Mouse (Mus musculus) midbrain, embryonic 15.5 days (tissue): ENCODE measurements at regions not wholly inside any gene's neighbourhood (a gene's known extent, or its start where the extent isn't known, plus 50 kb on each side); places are given as distances from the start of the nearest gene placed in this dataset.

Experiments used
- ATAC-seq: fragments of 200-750 bp; cut with Nextera tagmentation; replicated peaks from 2 replicates; pipeline ENCODE4 v1.8.0; 2017; ENCODE audit warnings: moderate TSS enrichment
- H3K27ac ChIP-seq: fragments of 300-500 bp; sonication (generic); 2 replicates; pipeline ENCODE4 v1.5.1; 2015; ENCODE audit warnings: mild to moderate bottlenecking, inconsistent platforms
- H3K27me3 ChIP-seq: fragments of 300-500 bp; sonication (generic); replicated peaks from 2 replicates; pipeline ENCODE4 v1.6.1; 2015; ENCODE audit warnings: inconsistent platforms
- H3K36me3 ChIP-seq: fragments of 300-500 bp; sonication (generic); replicated peaks from 2 replicates; pipeline ENCODE4 v1.6.1; 2015; ENCODE audit warnings: inconsistent platforms
- H3K4me1 ChIP-seq: fragments of 300-500 bp; sonication (generic); 2 replicates; pipeline ENCODE4 v1.6.1; 2015; ENCODE audit warnings: inconsistent platforms
- H3K4me2 ChIP-seq: fragments of 300-500 bp; sonication (generic); 2 replicates; pipeline ENCODE4 v1.6.1; 2015; ENCODE audit warnings: inconsistent platforms, mild to moderate bottlenecking, moderate library complexity
- H3K4me3 ChIP-seq: fragments of 300-500 bp; sonication (generic); 2 replicates; pipeline ENCODE4 v1.5.1; 2015; ENCODE audit warnings: mild to moderate bottlenecking, inconsistent platforms
- H3K9ac ChIP-seq: fragments of 300-500 bp; sonication (generic); 2 replicates; pipeline ENCODE4 v1.6.1; 2015; ENCODE audit warnings: mild to moderate bottlenecking, inconsistent platforms
- H3K9me3 ChIP-seq: fragments of 300-500 bp; sonication (generic); 2 replicates; pipeline ENCODE4 v1.6.1; 2016; ENCODE audit warnings: inconsistent platforms
- WGBS: fragments of 180-500 bp; shearing (Covaris S2); methylation state at CpG from one replicate; pipeline ENCODE4 v1.1.7; 2015; ENCODE audit warnings: mixed read lengths; 5-methylcytosine and 5-hydroxymethylcytosine counted together

DNA sequence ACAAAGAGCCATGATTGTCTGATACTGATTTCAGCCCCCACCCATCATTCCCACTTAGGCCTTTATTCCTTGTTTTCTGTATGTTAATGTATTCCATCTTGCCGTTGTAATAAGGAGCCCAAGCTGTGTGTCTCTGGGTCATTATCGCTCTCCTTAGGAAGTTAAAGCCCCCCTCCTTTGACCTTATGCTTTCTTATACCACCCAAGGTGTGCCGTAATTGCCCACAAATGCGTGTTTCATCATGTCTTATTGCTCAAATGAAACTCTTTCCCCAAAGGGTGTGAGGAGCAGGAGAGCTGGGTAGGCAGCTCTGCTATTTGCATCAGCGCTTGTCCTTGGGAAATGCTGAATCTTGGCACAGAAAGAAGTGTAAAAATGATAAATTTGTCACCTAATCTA lies 178.2 kb upstream of the Nrp1 start:
- H3K27me3 ChIP-seq: no peaks in the 10 kb centered on the region
- no peaks in the 10 kb centered on the region for H3K36me3 ChIP-seq
- H3K4me1 ChIP-seq: no peaks in the 10 kb centered on the region
- H3K9me3 ChIP-seq: no peaks in the 10 kb centered on the region
- ATAC-seq: no peak
- no peak overlapping the region for H3K27ac ChIP-seq
- H3K4me2 ChIP-seq: no peak overlapping the region
- no peak overlapping the region for H3K4me3 ChIP-seq
- 59% methylated on average over 5 of the region's 5 CpGs for WGBS
- no peak overlapping the region for H3K9ac ChIP-seq

GRCm38 (mm10) chr8:128183081-128183480 lies 175.3 kb upstream of the Nrp1 start:
- 81% methylated on average over 4 of the region's 4 CpGs for WGBS
- no peak overlapping the region for H3K4me2 ChIP-seq
- H3K4me3 ChIP-seq: no peak overlapping the region
- H3K27me3 ChIP-seq: no peaks in the 10 kb centered on the region
- no peak for ATAC-seq
- no peak overlapping the region for H3K27ac ChIP-seq
- H3K9me3 ChIP-seq: no peaks in the 10 kb centered on the region
- no peaks in the 10 kb centered on the region for H3K36me3 ChIP-seq
- H3K4me1 ChIP-seq: no peaks in the 10 kb centered on the region
- no peak overlapping the region for H3K9ac ChIP-seq

DNA sequence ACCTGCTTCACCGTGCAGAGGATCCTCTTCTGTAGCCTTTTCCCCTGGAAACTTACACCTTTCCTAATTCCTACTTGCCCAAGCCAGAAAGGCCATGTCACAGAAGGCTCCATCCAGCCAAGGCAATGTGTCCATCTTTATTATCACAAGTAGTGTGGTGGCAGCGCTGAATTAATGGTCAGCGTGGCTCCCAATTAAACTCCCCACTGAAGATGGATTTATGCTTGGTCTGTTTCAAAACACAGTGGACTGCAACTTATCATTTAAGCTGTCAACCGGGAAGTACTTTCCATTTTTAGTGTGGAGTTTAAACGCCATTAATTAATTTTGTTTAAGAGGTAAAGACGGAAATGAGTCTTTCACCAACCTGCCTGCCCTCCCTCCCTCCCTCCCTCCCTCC lies 170.1 kb upstream of the Nrp1 start:
- WGBS: 78% methylated on average over 6 of the region's 6 CpGs
- Histone ChIP-seq H3K4me3 (no peak overlapping the region), H3K27me3 (no peaks in the 10 kb centered on the region), H3K4me1 (no peaks in the 10 kb centered on the region), H3K36me3 (no peaks in the 10 kb centered on the region), H3K4me2 (no peak overlapping the region), H3K9me3 (no peaks in the 10 kb centered on the region), H3K9ac (no peak overlapping the region), H3K27ac (no peak overlapping the region)
- no peak for ATAC-seq

DNA sequence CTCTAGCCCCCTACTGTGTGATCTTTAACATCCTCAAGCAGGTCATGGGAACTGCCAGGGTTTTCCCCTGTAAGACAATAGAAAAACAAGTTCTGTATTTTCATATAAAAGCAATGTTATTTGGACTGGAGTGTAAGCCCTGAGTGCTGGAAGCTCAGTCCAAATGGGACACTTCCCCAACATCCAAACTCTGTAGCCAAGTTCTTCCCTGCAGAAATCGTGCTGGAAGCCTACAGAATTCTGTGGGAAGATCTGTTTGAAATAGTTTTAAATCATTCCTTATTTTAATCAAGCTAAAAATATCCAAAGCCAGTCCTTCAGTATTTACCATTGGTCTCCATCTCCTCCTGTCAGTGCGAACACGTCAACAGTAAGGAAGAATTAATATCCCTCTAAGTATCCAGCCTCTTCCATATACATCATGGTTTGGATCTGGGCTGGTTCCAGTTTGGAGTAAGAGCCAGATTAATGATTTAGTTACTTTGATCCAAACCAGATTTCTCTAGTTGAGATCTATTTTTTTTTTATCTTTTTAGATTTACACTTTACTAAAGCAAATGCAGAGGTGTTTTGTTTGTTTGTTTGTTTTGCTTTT lies 165.0 kb upstream of the Nrp1 start:
- no peaks in the 10 kb centered on the region for H3K9me3 ChIP-seq
- H3K9ac ChIP-seq: no peak overlapping the region
- 78% methylated on average over 3 of the region's 3 CpGs for WGBS
- H3K4me1 ChIP-seq: no peaks in the 10 kb centered on the region
- H3K4me2 ChIP-seq: no peak overlapping the region
- H3K4me3 ChIP-seq: no peak overlapping the region
- H3K27ac ChIP-seq: no peak overlapping the region
- no peak for ATAC-seq
- H3K27me3 ChIP-seq: no peaks in the 10 kb centered on the region
- no peaks in the 10 kb centered on the region for H3K36me3 ChIP-seq

DNA sequence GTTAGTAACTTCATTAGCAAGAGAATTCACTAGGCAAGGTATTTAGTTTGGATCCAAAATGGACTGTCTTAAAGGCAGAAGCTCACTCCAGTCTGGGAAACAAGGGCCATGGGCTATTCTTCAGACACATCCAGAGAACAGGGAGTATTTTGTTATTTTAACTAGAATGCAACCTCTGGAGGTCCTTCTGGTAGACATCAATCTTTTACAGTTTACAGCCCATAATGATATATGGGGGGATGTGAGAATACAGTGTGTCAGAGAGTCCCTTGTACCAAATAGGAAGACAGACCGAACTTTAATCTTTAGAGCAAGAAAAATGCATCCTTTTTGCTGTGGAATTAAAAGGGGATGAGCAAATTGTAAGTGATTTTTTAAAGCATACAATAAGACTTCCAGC lies 157.6 kb upstream of the Nrp1 start:
- Histone ChIP-seq H3K27ac (no peak overlapping the region), H3K4me2 (no peak overlapping the region), H3K9me3 (no peaks in the 10 kb centered on the region), H3K4me3 (no peak overlapping the region), H3K36me3 (no peaks in the 10 kb centered on the region), H3K4me1 (no peaks in the 10 kb centered on the region), H3K9ac (no peak overlapping the region), H3K27me3 (no peaks in the 10 kb centered on the region)
- no peak for ATAC-seq
- 97% methylated on average over 1 of the region's 1 CpGs for WGBS

GRCm38 (mm10) chr8:128201635-128202034 lies 156.8 kb upstream of the Nrp1 start:
- Histone ChIP-seq H3K4me2 (no peak overlapping the region), H3K9ac (no peak overlapping the region), H3K27me3 (no peaks in the 10 kb centered on the region), H3K27ac (no peak overlapping the region), H3K36me3 (no peaks in the 10 kb centered on the region), H3K9me3 (no peaks in the 10 kb centered on the region), H3K4me1 (no peaks in the 10 kb centered on the region), H3K4me3 (no peak overlapping the region)
- ATAC-seq: no peak
- WGBS: 95% methylated on average over 4 of the region's 4 CpGs

- no peaks in the 10 kb centered on the region for H3K4me1 ChIP-seq
- ATAC-seq: no peak
- 80% methylated on average over 4 of the region's 4 CpGs for WGBS
- H3K9ac ChIP-seq: no peak overlapping the region
- H3K27me3 ChIP-seq: no peaks in the 10 kb centered on the region
- H3K4me2 ChIP-seq: no peak overlapping the region
- H3K9me3 ChIP-seq: no peaks in the 10 kb centered on the region
- H3K4me3 ChIP-seq: no peak overlapping the region
- H3K27ac ChIP-seq: no peak overlapping the region
- no peaks in the 10 kb centered on the region for H3K36me3 ChIP-seq
These were observed 156.1 kb upstream of the Nrp1 start for GRCm38 (mm10) chr8:128202158-128202886.

DNA sequence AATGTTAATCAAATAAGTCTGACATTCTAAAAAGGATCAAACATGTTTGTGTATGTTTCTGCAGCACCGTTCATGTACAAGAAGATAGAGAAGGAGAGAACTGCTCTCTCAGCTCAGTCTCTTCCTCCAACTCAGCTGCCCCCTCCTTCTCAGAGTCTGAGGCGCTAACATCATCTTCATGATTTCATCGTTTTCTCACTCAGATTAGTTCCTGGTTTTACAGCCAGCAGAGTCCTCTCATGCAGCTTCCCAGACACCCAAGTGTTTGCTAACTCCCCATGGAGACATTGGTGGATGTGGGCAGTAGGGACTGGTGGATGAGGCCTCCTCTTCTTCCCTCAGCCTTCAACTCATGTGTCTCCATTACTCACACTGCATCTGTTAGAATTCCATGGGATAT lies 153.6 kb upstream of the Nrp1 start:
- 88% methylated on average over 3 of the region's 3 CpGs for WGBS
- Histone ChIP-seq H3K27me3 (no peaks in the 10 kb centered on the region), H3K9me3 (no peaks in the 10 kb centered on the region), H3K9ac (no peak overlapping the region), H3K4me2 (no peak overlapping the region), H3K27ac (no peak overlapping the region), H3K4me1 (no peaks in the 10 kb centered on the region), H3K4me3 (no peak overlapping the region), H3K36me3 (no peaks in the 10 kb centered on the region)
- ATAC-seq: no peak

GRCm38 (mm10) chr8:128207138-128207537 lies 151.3 kb upstream of the Nrp1 start:
- Histone ChIP-seq H3K4me2 (no peak overlapping the region), H3K4me1 (no peaks in the 10 kb centered on the region), H3K4me3 (no peak overlapping the region), H3K9ac (no peak overlapping the region), H3K27me3 (no peaks in the 10 kb centered on the region), H3K36me3 (no peaks in the 10 kb centered on the region), H3K9me3 (no peaks in the 10 kb centered on the region), H3K27ac (no peak overlapping the region)
- ATAC-seq: no peak

DNA sequence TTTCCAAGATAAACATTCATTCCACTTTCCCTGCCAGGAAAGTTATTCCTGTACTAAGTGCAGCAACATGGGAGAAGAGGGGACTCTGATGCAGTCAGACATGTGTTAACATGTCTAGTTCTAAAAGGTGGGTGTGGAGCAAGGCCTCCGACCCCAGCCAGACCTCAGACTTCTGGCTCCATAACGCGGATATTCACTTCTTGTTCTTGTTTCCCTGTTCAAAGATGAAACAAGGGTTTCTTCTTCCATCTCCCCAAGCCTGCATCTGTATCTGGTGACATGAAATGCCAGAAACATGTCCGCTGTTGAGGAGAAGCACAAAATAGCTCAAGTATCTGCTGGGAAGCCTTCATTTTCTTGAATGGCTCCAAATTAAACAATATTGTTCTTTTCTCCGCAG lies 147.6 kb upstream of the Nrp1 start:
- 86% methylated on average over 5 of the region's 5 CpGs for WGBS
- Histone ChIP-seq H3K36me3 (no peaks in the 10 kb centered on the region), H3K4me1 (no peaks in the 10 kb centered on the region), H3K9ac (no peak overlapping the region), H3K4me3 (no peak overlapping the region), H3K27ac (no peak overlapping the region), H3K4me2 (no peak overlapping the region), H3K9me3 (no peaks in the 10 kb centered on the region), H3K27me3 (no peaks in the 10 kb centered on the region)
- no peak for ATAC-seq

DNA sequence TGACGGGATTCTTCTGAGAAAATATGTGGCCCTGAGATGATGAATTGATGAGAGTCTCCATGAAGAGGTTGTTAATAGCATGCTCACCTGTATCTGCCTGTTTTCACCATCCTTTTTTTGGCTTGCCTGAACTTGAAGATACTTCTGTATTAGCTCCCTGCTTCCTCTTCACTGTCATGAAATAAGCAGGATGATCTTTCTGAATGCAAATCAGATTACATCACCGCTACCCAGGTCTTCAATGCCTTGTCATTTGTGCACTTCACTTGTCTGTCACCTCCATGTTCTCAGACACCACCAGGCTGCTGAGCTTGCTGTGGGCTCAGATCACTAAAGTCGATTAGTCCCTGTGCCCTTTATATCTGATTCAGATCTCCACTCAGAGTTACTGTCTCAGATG lies 146.2 kb upstream of the Nrp1 start:
- ATAC-seq: no peak
- H3K4me3 ChIP-seq: no peak overlapping the region
- H3K4me2 ChIP-seq: no peak overlapping the region
- no peaks in the 10 kb centered on the region for H3K27me3 ChIP-seq
- H3K4me1 ChIP-seq: no peaks in the 10 kb centered on the region
- no peak overlapping the region for H3K27ac ChIP-seq
- WGBS: 76% methylated on average over 3 of the region's 3 CpGs
- no peaks in the 10 kb centered on the region for H3K36me3 ChIP-seq
- H3K9me3 ChIP-seq: no peaks in the 10 kb centered on the region
- H3K9ac ChIP-seq: no peak overlapping the region

DNA sequence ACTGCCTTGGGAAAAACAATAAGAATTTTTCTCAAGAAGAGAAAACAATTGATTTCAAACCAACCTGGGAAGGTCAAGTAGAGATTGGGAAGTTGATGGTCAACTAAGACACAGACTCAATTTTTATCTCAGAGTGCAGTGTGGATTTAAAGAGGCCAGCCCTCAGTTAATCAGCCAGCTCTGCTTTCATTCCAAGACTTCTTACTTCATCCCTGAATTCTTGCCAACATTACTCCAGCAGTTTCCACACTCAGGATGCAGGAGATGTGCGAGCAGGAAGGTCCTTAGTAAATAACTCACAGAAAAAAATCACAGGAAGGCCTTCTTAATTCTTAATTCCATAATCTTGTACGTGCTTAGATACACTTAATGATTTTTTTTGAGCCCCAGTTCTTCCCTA lies 144.1 kb upstream of the Nrp1 start:
- ATAC-seq: no peak
- no peaks in the 10 kb centered on the region for H3K36me3 ChIP-seq
- H3K4me3 ChIP-seq: no peak overlapping the region
- H3K4me1 ChIP-seq: no peaks in the 10 kb centered on the region
- no peak overlapping the region for H3K9ac ChIP-seq
- no peaks in the 10 kb centered on the region for H3K27me3 ChIP-seq
- H3K27ac ChIP-seq: no peak overlapping the region
- WGBS: 62% methylated on average over 2 of the region's 2 CpGs
- H3K9me3 ChIP-seq: no peaks in the 10 kb centered on the region
- no peak overlapping the region for H3K4me2 ChIP-seq

DNA sequence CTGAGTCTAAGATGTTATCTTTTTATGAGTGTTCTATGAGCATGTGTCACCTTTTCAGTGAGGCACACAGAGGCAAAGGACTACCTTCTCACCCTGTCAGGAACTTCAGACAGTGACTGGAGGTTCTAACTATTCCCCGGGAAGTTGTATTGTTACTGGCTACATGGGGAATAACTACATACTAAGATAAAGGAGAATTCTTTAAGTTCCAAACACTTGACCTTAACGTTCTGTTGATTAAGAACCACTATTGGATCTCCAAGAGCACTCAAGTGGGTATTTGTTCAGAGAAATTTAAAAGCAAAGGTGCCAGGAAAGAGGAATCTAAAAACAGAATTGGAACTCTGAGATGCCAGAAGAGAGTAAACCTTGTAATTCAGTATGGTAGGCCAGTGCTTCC lies 139.5 kb upstream of the Nrp1 start:
- H3K27me3 ChIP-seq: no peaks in the 10 kb centered on the region
- no peaks in the 10 kb centered on the region for H3K9me3 ChIP-seq
- ATAC-seq: no peak
- no peak overlapping the region for H3K9ac ChIP-seq
- H3K36me3 ChIP-seq: no peaks in the 10 kb centered on the region
- no peak overlapping the region for H3K27ac ChIP-seq
- H3K4me2 ChIP-seq: no peak overlapping the region
- no peaks in the 10 kb centered on the region for H3K4me1 ChIP-seq
- 85% methylated on average over 2 of the region's 2 CpGs for WGBS
- no peak overlapping the region for H3K4me3 ChIP-seq
